Mouse (Mus musculus) ES-E14 (cell line): ENCODE results near the gene Wt1.

Experiments used
- HCFC1 ChIP-seq: IDR thresholded peaks from 2 replicates; pipeline ENCODE4 v1.6.1; 2012; ENCODE audit warnings: low read length, inconsistent platforms, borderline replicate concordance; ENCODE audit not compliant: insufficient read depth
- MAFK ChIP-seq: IDR thresholded peaks from 2 replicates; pipeline ENCODE4 v1.6.1; 2014; ENCODE audit warnings: mild to moderate bottlenecking, low read depth, low read length, inconsistent platforms; ENCODE audit not compliant: insufficient read depth
- ZNF384 ChIP-seq: IDR thresholded peaks from 2 replicates; pipeline ENCODE4 v1.6.1; 2012; ENCODE audit warnings: low read depth, low read length, inconsistent platforms

DNA sequence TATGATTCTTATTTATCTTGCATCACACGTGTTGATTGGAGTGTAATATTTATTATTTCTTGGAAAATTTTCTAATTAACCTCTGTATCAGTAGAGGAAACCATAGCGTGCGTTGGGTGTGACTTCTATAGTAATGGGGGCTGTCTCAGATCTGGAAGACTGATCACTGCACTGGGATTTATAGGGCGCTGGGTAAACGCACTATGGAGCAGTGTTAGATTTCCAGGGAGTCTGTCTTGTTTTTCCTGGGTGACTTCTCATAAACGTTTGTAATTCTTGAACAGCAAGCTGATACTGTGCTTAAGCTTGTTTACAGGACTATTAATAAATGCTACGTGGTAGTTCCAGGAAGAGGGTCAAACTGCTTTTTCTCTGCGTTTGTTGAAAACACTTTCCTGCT, 8.7 kb upstream of the Wt1 start:
- TF ChIP-seq HCFC1, result no peak
- TF ChIP-seq MAFK, result no peak
- no peak for TF ChIP-seq ZNF384
